Mouse (Mus musculus): ENCODE measurements around the gene Cobl. TPM values are rescaled to one million over a fixed set of nuclear protein-coding genes. Genes with fewer than 3 reads are reported as not detected.

Cobl gene
- total RNA-seq, 2 experiments from 2014 or later = 49.0 to 49.8 TPM

- intact Hi-C loops (cut with DNase I) = no loop called here
- peak; percentile 87 for DNase-seq
Observed at GRCm38 (mm10) chr11:12232041-12232742, 232.6 kb downstream of the Cobl start.

- intact Hi-C loops (cut with DNase I) = no loop called here
- peak; percentile 93 for DNase-seq
Observed at GRCm38 (mm10) chr11:12231481-12232035, 233.2 kb downstream of the Cobl start.

DNA sequence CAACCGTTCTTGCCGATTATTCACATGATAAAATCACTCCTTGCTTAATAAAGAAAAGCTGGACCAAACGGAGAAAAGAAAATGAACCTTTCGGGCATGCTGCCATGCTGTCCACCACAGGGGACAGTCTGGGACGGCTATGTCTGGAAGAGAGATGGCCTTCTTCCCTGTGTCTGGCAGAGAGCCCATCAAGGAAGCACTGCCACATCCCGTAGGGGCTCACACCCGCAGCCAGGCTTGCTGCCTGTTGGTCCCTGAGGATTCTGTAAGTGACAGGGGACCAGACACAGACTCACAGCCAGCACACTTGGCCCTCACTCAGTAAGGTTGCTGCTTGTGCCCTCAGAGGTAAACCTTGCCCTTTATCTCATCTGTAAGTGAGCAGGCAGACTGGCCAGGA is 235.3 kb downstream of the Cobl start:
- intact Hi-C loops (cut with DNase I) = no loop called here
- peak; percentile 76 for DNase-seq

DNA sequence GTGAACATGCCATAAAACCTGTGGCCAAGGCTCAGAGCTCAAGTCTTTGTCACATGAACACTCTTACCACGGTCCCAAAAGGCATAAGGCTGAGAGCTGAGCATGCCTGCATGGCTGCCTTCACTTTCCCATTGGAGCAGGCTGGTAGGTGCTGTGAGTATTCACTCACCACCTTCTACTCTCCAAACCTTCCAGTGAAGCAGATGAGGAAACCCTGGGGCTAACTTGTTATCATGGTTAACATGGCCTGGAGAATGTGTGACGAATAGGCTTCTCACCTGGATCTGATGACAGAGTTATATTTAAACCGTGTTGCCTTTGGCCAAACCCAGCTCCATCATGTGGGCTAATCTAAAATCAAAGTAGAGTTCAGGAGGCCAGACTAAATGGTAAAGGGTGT is 237.4 kb downstream of the Cobl start:
- no peak for DNase-seq
- intact Hi-C loops (cut with DNase I) = no loop called here

DNA sequence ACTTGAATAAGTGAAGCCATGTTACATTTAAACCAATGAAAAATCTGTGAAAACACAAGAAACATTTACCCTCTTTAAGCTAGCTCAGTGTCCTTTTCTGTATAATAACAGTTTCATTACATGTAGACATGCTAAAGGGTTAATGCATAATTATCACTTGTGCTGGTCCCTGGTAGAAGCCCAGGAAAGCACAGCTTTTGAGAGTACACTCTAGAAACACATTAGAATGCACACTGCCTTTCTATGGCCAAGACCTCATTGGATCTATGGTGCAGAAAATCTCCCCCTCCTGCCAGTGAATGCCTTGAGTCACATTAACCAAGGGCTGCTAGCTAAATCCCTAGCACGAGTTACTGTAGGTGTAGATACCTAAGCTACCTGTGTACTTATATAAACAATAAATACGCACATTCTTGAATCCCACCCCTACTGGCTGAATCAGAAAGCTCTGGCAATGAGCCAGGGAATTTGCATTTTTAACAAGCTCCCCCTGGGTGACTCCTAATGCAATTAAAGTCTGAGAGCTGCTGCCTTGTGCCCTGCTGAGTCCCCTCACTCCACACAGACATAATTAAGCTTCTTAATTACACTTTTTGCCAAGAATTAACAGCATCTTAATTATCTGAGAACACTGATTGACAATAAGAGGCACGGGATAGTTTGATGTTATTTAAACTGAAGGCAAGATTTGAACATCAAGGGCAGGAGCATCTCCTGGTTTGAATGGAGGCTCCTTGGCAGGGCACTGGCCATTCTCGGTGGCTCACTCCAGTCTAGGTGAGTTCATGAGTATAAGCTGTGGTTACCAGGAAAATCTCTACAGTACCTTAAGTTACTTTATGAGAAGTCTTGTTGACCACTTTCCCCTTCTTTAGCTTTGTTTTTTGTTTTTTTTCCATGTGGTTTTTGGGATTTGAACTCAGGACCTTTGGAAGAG is 244.9 kb downstream of the Cobl start:
- intact Hi-C loops (cut with DNase I) = no loop called here
- peak; percentile 67 for DNase-seq

- intact Hi-C loops (cut with DNase I) = no loop called here
- DNase-seq = no peak
Observed at GRCm38 (mm10) chr11:12216897-12217296, 247.9 kb downstream of the Cobl start.

GRCm38 (mm10) chr11:12215582-12215981 is 249.2 kb downstream of the Cobl start:
- intact Hi-C loops (cut with DNase I) = no loop called here
- no peak for DNase-seq

DNA sequence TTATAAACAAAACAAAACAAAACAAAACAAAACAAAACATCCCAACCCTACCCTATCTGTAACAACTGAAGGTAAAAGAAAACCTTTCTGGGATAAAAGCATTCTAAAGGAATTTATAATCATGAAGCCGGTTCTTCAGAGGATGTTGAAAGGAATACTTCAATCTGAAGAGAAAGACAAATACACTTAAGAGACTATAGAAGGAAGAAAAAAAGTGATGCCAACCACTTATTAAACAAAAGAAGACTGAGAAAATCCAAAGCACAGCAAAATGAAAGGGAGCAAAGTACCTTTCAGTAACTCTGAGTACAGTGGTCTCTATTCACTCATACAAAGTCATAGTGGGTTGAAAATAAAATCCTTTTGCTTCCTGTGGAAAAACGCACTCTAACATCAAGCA is 256.2 kb downstream of the Cobl start:
- DNase-seq = no peak
- intact Hi-C loops (cut with DNase I) = no loop called here

DNA sequence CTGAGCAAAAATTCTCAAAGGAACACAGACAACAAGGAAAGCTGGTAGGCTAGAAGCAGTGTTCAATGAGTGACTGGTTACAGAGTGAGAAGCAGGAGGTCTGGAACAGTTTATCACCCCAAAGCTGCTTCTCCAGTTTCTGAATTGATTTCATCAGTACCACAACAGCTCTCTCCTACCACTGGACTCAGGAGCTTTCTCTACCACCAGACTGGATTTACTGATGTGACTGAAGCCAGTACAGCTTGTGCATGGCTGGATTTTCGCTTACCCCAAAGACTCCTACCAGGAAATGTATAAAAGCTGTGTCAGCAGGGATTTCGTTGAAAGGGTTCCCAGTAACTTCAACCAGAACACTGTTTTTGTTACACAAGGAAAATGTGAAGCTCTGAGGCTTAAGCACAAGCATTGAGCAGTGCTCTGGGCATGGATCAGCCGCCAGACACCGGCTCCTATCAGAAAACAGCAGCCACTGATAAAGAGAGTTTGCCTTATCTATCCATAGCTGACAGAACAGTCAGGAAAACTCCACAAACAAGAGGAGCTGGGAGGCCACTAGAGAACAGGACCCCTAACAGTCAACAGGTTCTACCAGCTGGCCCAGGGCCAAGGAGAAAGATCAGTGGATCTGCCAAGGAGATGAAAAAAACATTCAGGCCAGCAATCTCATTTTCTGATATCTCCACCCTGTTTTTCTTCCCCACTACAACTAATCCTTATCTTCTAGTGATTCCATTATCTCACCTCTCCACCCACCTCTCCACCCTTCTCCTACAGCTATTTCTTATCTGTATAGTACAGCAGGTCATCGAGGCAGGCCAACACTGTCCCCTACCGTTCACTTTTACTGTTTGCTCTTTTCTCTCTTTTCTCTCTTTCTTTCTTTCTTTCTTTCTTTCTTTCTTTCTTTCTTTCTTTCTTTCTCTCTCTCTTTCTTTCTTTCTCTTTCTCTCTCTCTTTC is 259.3 kb downstream of the Cobl start:
- peak; percentile 22 for DNase-seq
- intact Hi-C loops (cut with DNase I) = no loop called here

DNA sequence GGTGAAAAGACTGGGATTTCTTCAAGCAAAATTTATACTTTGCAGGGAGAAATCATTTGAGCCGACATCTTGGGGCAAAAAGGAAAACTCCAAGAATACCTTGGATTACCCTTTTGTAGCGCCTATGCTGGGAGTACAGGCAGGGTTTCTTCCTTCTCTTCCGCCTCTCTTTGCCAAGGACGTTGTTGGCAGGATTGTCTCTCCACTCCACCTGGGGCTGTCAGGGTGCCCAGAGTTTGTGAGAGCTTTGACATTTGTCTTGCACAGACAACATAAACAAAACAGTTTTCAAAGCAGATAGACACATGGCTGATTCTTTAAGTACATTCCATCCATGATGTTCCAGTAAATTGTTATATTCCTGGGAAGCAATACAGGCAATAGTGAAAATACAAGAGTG is 265.3 kb downstream of the Cobl start:
- no peak for DNase-seq
- intact Hi-C loops (cut with DNase I) = no loop called here

GRCm38 (mm10) chr11:12198700-12199349 is 265.9 kb downstream of the Cobl start:
- intact Hi-C loops (cut with DNase I) = no loop called here
- DNase-seq = peak; percentile 17

GRCm38 (mm10) chr11:12198017-12198416 is 266.7 kb downstream of the Cobl start:
- no peak for DNase-seq
- intact Hi-C loops (cut with DNase I) = no loop called here

- intact Hi-C loops (cut with DNase I) = no loop called here
- DNase-seq = no peak
Observed at GRCm38 (mm10) chr11:12197542-12197941, 267.2 kb downstream of the Cobl start.

DNA sequence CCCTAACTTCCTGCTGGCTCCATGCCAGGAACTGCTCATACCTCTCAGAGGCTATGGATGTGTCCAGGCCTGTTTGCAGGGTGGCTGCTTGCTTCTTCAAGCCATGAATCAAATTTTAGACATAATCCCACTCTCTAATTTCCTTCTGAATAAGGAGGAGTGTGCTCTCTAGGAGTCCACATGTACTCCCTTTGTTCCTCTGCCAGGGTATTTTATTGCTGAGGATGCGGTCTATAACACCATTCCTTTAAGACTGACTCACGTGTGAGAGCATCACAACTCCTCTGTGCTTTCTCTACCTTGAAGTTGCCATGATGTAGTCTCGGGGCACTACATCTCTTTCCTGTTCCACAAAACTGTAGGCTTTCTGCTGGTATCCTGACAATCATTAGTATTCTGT is 269.4 kb downstream of the Cobl start:
- intact Hi-C loops (cut with DNase I) = no loop called here
- DNase-seq = no peak

DNA sequence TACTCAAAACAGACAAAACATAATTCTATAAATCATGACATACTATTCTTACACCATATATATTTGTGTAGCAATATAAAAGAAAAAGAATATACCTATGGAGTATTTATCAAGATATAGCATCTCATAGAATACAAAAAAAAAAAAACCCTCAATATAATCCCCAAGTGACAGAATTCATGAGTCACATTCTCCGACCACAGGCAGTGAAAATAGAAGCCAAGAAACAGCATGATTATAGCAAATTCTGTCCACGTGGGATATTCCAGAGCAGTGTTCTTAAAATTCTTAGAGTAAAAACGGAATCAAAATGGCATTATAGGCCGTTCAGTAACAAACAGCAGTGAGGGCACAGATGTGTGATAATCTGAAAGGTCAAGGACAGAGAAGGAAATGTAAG is 271.4 kb downstream of the Cobl start:
- no peak for DNase-seq
- intact Hi-C loops (cut with DNase I) = no loop called here

DNA sequence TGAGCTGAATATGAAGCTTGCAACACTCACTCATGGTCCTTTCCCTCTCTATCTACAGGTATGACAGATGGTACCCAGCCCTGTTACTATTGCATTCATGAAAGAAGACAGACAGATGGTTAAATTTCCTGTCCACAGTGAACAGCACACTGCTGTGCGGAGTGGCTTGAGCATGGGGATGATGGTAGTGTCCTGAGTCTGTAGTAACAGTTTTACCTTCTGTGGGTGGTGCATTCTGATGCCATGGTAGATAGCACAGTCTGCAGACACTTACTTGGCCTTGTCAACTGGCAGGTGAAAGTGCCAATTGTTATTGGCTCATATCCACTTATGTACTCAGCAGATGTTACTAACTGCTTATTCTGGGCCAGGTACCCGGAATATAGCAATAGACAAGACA is 273.4 kb downstream of the Cobl start:
- no peak for DNase-seq
- intact Hi-C loops (cut with DNase I) = no loop called here

DNA sequence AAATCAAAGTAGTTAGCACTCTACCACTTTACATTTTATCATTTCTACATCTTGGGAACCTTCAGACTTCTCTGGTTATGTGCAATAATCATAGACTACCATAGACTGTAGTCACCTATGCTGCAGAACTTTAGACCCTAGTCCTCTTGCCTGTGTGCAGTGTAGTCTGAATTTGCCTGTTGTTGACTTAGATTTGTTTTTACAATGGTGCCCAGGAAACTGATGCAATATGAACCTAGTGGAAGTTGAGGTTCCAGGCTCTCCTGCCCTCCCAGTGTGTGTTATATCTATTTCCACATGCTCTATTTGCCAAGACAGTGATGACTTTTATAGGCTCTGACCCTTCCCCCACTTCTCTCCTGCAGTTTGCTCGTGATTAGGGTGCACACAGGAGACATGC is 274.3 kb downstream of the Cobl start:
- DNase-seq = no peak
- intact Hi-C loops (cut with DNase I) = no loop called here

Measured in left cerebral cortex, postnatal 4 days (tissue).